Mouse (Mus musculus): Measurements from ENCODE around the gene Cacna1e.

DNA sequence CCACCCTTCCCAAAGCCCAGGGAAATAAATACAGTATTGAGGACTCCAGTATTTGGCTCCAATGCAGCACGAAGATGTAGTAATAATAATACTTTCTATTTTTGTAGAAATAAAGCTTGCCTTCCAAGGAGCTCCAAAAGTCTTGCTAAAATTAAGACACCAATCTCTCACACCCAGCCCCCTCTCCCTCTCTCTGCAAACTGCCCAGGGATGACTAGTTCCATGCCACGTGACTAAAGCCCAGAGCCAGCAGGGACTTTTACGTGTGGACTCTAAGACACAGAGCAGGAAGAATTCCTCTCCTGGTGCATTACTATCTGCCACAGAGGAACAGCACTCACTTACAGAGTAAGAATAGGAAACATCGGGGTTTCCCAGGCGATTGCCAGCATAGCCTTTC, 222.3 kb downstream of the Cacna1e start:
- TF ChIP-seq CTCF (IDR thresholded peaks at IDR 0.05 in 2 of 3, conservative IDR thresholded peaks at IDR 0.05 in 1 of 3; ENCODE audit: control insufficient read depth in 1 of 3, insufficient read depth in 1 of 3, low read depth in 2 of 3, low read length in 3 of 3, poor library complexity in 1 of 3, severe bottlenecking in 1 of 3) (no peak), USF1 (IDR thresholded peaks at IDR 0.05; ENCODE audit: low read depth, low read length) (no peak), GABPA (IDR thresholded peaks at IDR 0.05; ENCODE audit: low read depth, low read length) (no peak), EP300 (IDR thresholded peaks at IDR 0.05; ENCODE audit: low read depth in 1 of 2, low read length in 2 of 2) (no peak), POLR2AphosphoS2 (IDR thresholded peaks at IDR 0.05; ENCODE audit: low read length) (no peak), HCFC1 (IDR thresholded peaks at IDR 0.05; ENCODE audit: low read depth, low read length) (no peak), E2F4 (IDR thresholded peaks at IDR 0.05; ENCODE audit: borderline replicate concordance, low read depth, low read length) (no peak), KAT2A (conservative IDR thresholded peaks at IDR 0.05; ENCODE audit: low read depth, low read length) (no peak), POLR2A (IDR thresholded peaks at IDR 0.05; ENCODE audit: control insufficient read depth in 1 of 2, insufficient read depth in 1 of 2, low read depth in 1 of 2, low read length in 2 of 2, poor library complexity in 1 of 2) (no peak), POLR2AphosphoS5 (IDR thresholded peaks at IDR 0.05; ENCODE audit: borderline replicate concordance, low read depth, low read length) (no peak), TBP (IDR thresholded peaks at IDR 0.05; ENCODE audit: low read depth, low read length) (no peak), MAFK (IDR thresholded peaks at IDR 0.05; ENCODE audit: borderline replicate concordance, low read depth, low read length) (no peak), GATA1 (IDR thresholded peaks at IDR 0.05; ENCODE audit: low read depth, low read length) (no peak)
